Mouse (Mus musculus) bone marrow, adult 2 months (tissue): Measurements from ENCODE around the gene Lmo7.

Source experiments
- CTCF ChIP-seq: fragments of 200-500 bp; IDR thresholded peaks from 2 replicates; pipeline ENCODE4 v1.5.1; 2011; ENCODE audit warnings: low read length, control low read depth; ENCODE audit not compliant: control insufficient read depth, insufficient read depth
- POLR2A ChIP-seq: fragments of 200-500 bp; IDR thresholded peaks from 2 replicates; pipeline ENCODE4 v1.6.1; 2011; ENCODE audit warnings: low read depth, mild to moderate bottlenecking, control low read depth, low read length, borderline replicate concordance; ENCODE audit not compliant: control insufficient read depth

DNA sequence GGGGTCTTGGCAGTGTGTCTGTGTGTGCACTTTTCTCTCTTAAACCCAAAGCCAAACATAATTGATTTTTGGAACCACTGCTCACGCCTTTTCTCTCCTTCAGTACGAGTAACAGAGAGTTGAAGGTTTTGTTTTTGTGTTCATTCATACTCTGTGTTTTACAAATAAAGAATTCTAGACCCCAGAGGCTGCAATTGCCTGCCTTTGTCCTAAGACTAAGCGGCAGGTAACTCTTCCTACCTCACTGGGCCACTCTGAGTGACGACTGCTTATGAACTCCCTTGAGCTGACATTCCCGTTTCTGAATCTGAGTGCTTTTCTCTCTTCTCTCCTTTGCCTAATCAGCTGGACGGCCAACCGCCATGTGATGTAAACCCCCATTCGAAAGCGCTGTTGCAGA, 203.8 kb downstream of the Lmo7 start:
- no peak for TF ChIP-seq POLR2A
- TF ChIP-seq CTCF, result no peak
